In genomic region chr16:95820013-95820412, GRCm38 (mm10) we compare ENCODE assay signal across 14 mouse cellular contexts.
A peak's percentile ranks its signal among the peaks of the same experiment; 100 is the strongest.
DNase-seq lines count a peak whose midpoint lies in the region; ATAC-seq and TF ChIP-seq lines count a peak whose summit lies in the region.
"Had no signal": no experiment of that assay in that cellular context is flagged by ENCODE, and none has a peak within 500 bp of the region (broad histone marks: within the 10 kb centered on the region; RNA-seq: fewer than 3 reads in every experiment).

No protein-coding gene starts in this region.

- no peak for TF ChIP-seq POLR2A in MEL (IDR thresholded peaks at IDR 0.05; ENCODE audit: control insufficient read depth in 1 of 2, insufficient read depth in 1 of 2, low read depth in 1 of 2, low read length in 2 of 2, poor library complexity in 1 of 2)
- TF ChIP-seq POLR2A in lung, adult 2 months (IDR thresholded peaks at IDR 0.05; ENCODE audit: borderline replicate concordance, extremely low read depth, low read depth, low read length): no peak

- H3K9me3 ChIP-seq in MEL (replicated peaks; ENCODE audit: insufficient read depth, low read length): no peaks in the 10 kb centered on the region
- H3K9me3 ChIP-seq in liver, embryonic 14.5 days (ENCODE audit: control insufficient read depth, low read length): no peaks in the 10 kb centered on the region
- H3K9me3 ChIP-seq in stomach, embryonic 15.5 days: no peaks in the 10 kb centered on the region

- H3K27ac ChIP-seq in MEL (ENCODE audit: control insufficient read depth, low read depth, low read length): no peak overlapping the region
- no peak overlapping the region for H3K27ac ChIP-seq in liver, embryonic 14.5 days
- no peak overlapping the region for H3K27ac ChIP-seq in stomach, embryonic 15.5 days
- H3K27ac ChIP-seq: limb, embryonic 15.5 days; midbrain, embryonic 10.5 days; neural tube, embryonic 12.5 days had no signal

- no peak overlapping the region for H3K9ac ChIP-seq in MEL (ENCODE audit: control insufficient read depth, low read depth, low read length, poor library complexity, severe bottlenecking)
- H3K9ac ChIP-seq in liver, embryonic 14.5 days (replicated peaks): no peak overlapping the region
- H3K9ac ChIP-seq in stomach, embryonic 15.5 days: no peak overlapping the region
- H3K9ac ChIP-seq: heart, embryonic 12.5 days; limb, embryonic 15.5 days; neural tube, embryonic 12.5 days had no signal

- H3K36me3 ChIP-seq in MEL (ENCODE audit: control insufficient read depth in 1 of 2, insufficient read depth in 2 of 2, low read length in 2 of 2): peaks cover 0 to 3% of the 10 kb centered on the region in 2 experiments; a peak in 2 of 4 replicates
- no peaks in the 10 kb centered on the region for H3K36me3 ChIP-seq in liver, embryonic 14.5 days (replicated peaks; ENCODE audit: control insufficient read depth, insufficient read depth, low read depth)
- no peaks in the 10 kb centered on the region for H3K36me3 ChIP-seq in stomach, embryonic 15.5 days
- H3K36me3 ChIP-seq: heart, embryonic 12.5 days; limb, embryonic 15.5 days; midbrain, embryonic 10.5 days; neural tube, embryonic 12.5 days had no signal

- TF ChIP-seq RAD21 in MEL (IDR thresholded peaks at IDR 0.05; ENCODE audit: low read depth, low read length): no peak

- H3K4me1 ChIP-seq in MEL (ENCODE audit: control insufficient read depth in 1 of 2, insufficient read depth in 2 of 2, low read length in 2 of 2): peaks cover 2 to 4% of the 10 kb centered on the region in 2 experiments; a peak in 3 of 4 replicates
- peaks cover 0 to 7% of the 10 kb centered on the region in 2 experiments; a peak in 2 of 4 replicates for H3K4me1 ChIP-seq in liver, embryonic 14.5 days (replicated peaks; ENCODE audit: control insufficient read depth in 2 of 2, insufficient read depth in 2 of 2, low read length in 1 of 2)
- H3K4me1 ChIP-seq in stomach, embryonic 15.5 days: peaks cover 15% of the 10 kb centered on the region
- peaks cover 12% of the 10 kb centered on the region for H3K4me1 ChIP-seq in lung, adult 2 months (ENCODE audit: control insufficient read depth, insufficient read depth, low read length)

- TF ChIP-seq EP300 in MEL (IDR thresholded peaks at IDR 0.05; ENCODE audit: low read depth in 1 of 2, low read length in 2 of 2): no peak
- no peak for TF ChIP-seq EP300 in liver, embryonic 14.5 days (IDR thresholded peaks at IDR 0.05; ENCODE audit: low read depth)

- peak; percentile 43 for DNase-seq in MEL (ENCODE audit: low read depth, low spot score)
- peak in 1 of 3 experiments; percentile 20 for DNase-seq in liver, embryonic 14.5 days (ENCODE audit: low read depth in 3 of 3, low spot score in 3 of 3)
- DNase-seq in layer of hippocampus, postnatal 25 days (ENCODE audit: extremely low spot score in 1 of 2, low spot score in 1 of 2): no peak
- no peak for DNase-seq in lung, adult 2 months
- no peak for DNase-seq in MN1 (ENCODE audit: low spot score)
- DNase-seq: adrenal gland, postnatal 10 days; layer of hippocampus, postnatal 36 days; right cerebral cortex, adult 18-20 months had no signal

- H3K4me3 ChIP-seq in MEL (ENCODE audit: control insufficient read depth in 1 of 2, insufficient read depth in 1 of 2, low read depth in 2 of 2, low read length in 2 of 2): no peak overlapping the region
- H3K4me3 ChIP-seq in liver, embryonic 14.5 days (ENCODE audit: insufficient read depth in 1 of 2, low read depth in 2 of 2, low read length in 2 of 2): no peak overlapping the region
- H3K4me3 ChIP-seq in stomach, embryonic 15.5 days (replicated peaks): no peak overlapping the region
- no peak overlapping the region for H3K4me3 ChIP-seq in lung, adult 2 months (replicated peaks; ENCODE audit: extremely low read depth, low read depth, low read length)
- H3K4me3 ChIP-seq: heart, embryonic 12.5 days; limb, embryonic 15.5 days; midbrain, embryonic 10.5 days; neural tube, embryonic 12.5 days had no signal

- no peaks in the 10 kb centered on the region for H3K27me3 ChIP-seq in MEL (ENCODE audit: control insufficient read depth in 1 of 2, insufficient read depth in 2 of 2, low read length in 2 of 2)
- H3K27me3 ChIP-seq in liver, embryonic 14.5 days (ENCODE audit: control insufficient read depth, insufficient read depth, low read length): no peaks in the 10 kb centered on the region
- H3K27me3 ChIP-seq in stomach, embryonic 15.5 days (replicated peaks): no peaks in the 10 kb centered on the region
- H3K27me3 ChIP-seq: limb, embryonic 15.5 days; neural tube, embryonic 12.5 days had no signal

- 11% methylated on average over 1 of the region's 1 CpGs for WGBS in liver, embryonic 14.5 days (ENCODE audit: insufficient replicate concordance)
- WGBS in stomach, embryonic 15.5 days: 50% methylated on average over 1 of the region's 1 CpGs
- 70% methylated on average over 1 of the region's 1 CpGs for WGBS in lung, adult 2 months

- no peaks in the 10 kb centered on the region for H3K79me2 ChIP-seq in MEL (ENCODE audit: control insufficient read depth, insufficient read depth, low read length, poor library complexity)

- no peak for TF ChIP-seq CTCF in MEL (IDR thresholded peaks at IDR 0.05 in 2 of 3, conservative IDR thresholded peaks at IDR 0.05 in 1 of 3; ENCODE audit: control insufficient read depth in 1 of 3, insufficient read depth in 1 of 3, low read depth in 2 of 3, low read length in 3 of 3, poor library complexity in 1 of 3, severe bottlenecking in 1 of 3)
- TF ChIP-seq CTCF in liver, embryonic 14.5 days (IDR thresholded peaks at IDR 0.05; ENCODE audit: low read depth): no peak
- no peak for TF ChIP-seq CTCF in lung, adult 2 months (IDR thresholded peaks at IDR 0.05; ENCODE audit: insufficient read depth, low read length)

- no peak overlapping the region for H3K4me2 ChIP-seq in liver, embryonic 14.5 days (ENCODE audit: low read depth)
- no peak overlapping the region for H3K4me2 ChIP-seq in stomach, embryonic 15.5 days
- H3K4me2 ChIP-seq: heart, embryonic 12.5 days; limb, embryonic 15.5 days; neural tube, embryonic 12.5 days had no signal

- ATAC-seq in granulocyte monocyte progenitor cell, adult 5-6 weeks (replicated peaks; ENCODE audit: poor library complexity, severe bottlenecking): peak; percentile 90
- peak; percentile 62; the same call in 1 of the 2 replicates for ATAC-seq in liver, embryonic 14.5 days (ENCODE audit: insufficient read depth)
- peak; percentile 36 for ATAC-seq in stomach, embryonic 15.5 days (ENCODE audit: insufficient read depth, low FRiP score, low read depth)

TF ChIP-seq in MEL, 35 proteins besides CTCF, POLR2A, EP300 and RAD21:
- TF ChIP-seq TCF12 (IDR thresholded peaks at IDR 0.05; ENCODE audit: low read depth, low read length) (no peak), ZKSCAN1 (IDR thresholded peaks at IDR 0.05; ENCODE audit: low read depth, low read length) (no peak), UBTF (IDR thresholded peaks at IDR 0.05; ENCODE audit: borderline replicate concordance, insufficient read depth, low read depth, low read length) (no peak), ZNF384 (IDR thresholded peaks at IDR 0.05; ENCODE audit: low read depth, low read length) (no peak), GATA1 (IDR thresholded peaks at IDR 0.05; ENCODE audit: low read depth, low read length) (no peak), CHD2 (IDR thresholded peaks at IDR 0.05; ENCODE audit: low read length) (no peak), ETS1 (IDR thresholded peaks at IDR 0.05; ENCODE audit: low read depth, low read length) (no peak), MYB (IDR thresholded peaks at IDR 0.05; ENCODE audit: low read depth, low read length) (no peak), MAFK (IDR thresholded peaks at IDR 0.05; ENCODE audit: borderline replicate concordance, low read depth, low read length) (no peak), MAX (IDR thresholded peaks at IDR 0.05; ENCODE audit: low read length) (no peak), HCFC1 (IDR thresholded peaks at IDR 0.05; ENCODE audit: low read depth, low read length) (no peak)

Comparison
In these comparisons a context has a peak if more than half of its experiments do, and no peak if none do; other contexts are left out.
1. ATAC-seq: peak in every context shown above with its lines; median percentile 90 in granulocyte monocyte progenitor cell, adult 5-6 weeks; 62 in liver, embryonic 14.5 days; 36 in stomach, embryonic 15.5 days.